In the genomic region with DNA sequence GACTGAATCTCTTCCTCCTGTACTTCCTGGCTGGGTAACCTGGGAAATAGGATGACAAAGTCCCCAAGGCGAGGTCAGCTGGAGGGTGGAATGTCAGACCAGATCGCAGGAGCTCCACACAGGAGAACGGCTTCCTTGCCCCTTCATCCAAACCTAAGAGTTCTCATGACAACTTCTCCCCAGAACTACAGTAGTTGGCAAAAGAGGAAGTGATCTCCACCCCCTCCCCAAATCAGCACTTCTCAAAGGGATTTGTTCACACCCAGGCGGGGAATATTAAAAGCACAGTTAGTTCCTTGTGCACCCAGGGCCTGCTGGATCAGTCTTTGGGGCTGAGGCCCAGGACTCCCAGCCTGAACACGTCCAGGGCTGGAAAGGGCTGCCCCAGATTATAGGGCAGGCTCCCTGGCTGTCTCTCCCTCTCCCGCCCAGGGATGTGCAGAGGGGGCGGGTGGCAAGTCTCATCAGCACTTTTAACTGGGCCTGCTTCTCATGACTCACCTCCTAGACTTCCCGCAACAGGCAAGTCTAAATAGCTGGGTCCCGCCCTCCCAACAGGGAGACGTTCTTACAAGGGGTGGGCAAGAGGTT, we compare ENCODE assay signal across 8 mouse cellular contexts. TPM values are rescaled to one million over a fixed set of nuclear protein-coding genes. Genes with fewer than 3 reads are reported as not detected.
A peak's percentile ranks its signal among the peaks of the same experiment; 100 is the strongest.
DNase-seq lines count a peak whose midpoint lies in the region; ATAC-seq and TF ChIP-seq lines count a peak whose summit lies in the region.

No protein-coding gene starts in this region.

- intact Hi-C loops in gastrocnemius, adult 2 months (cut with DNase I): loop anchor here (2.0 to 5.0 kb wide), 5 partner anchors 60 to 396 kb away; partner anchors contain the start of gene Vps13d

- no peak for ATAC-seq in hindbrain, embryonic 16.5 days
- peak; percentile 18 for ATAC-seq in intestine, embryonic 16.5 days
- no peak for ATAC-seq in lung, embryonic 15.5 days (ENCODE audit: borderline replicate concordance, extremely low read depth, low FRiP score, low TSS enrichment)

- no peaks in the 10 kb centered on the region for H3K9me3 ChIP-seq in hindbrain, embryonic 10.5 days
- H3K9me3 ChIP-seq in hindbrain, embryonic 16.5 days (ENCODE audit: control insufficient read depth, low read length): no peaks in the 10 kb centered on the region
- no peaks in the 10 kb centered on the region for H3K9me3 ChIP-seq in intestine, embryonic 16.5 days (ENCODE audit: control insufficient read depth, low read length)
- no peaks in the 10 kb centered on the region for H3K9me3 ChIP-seq in lung, embryonic 15.5 days

- 0 out of 2 replicates have a peak overlapping the region, but pooled peaks have one; percentile 5 for H3K27ac ChIP-seq in hindbrain, embryonic 10.5 days
- no peak overlapping the region; the same call in 1 of the 2 replicates for H3K27ac ChIP-seq in hindbrain, embryonic 16.5 days (ENCODE audit: low read depth, low read length)
- H3K27ac ChIP-seq in gastrocnemius, adult 2 months: peak overlapping the region; percentile 95
- H3K27ac ChIP-seq in intestine, embryonic 16.5 days (ENCODE audit: low read length): peak overlapping the region; percentile 96
- no peak overlapping the region for H3K27ac ChIP-seq in lung, embryonic 15.5 days

- no peaks in the 10 kb centered on the region for H3K36me3 ChIP-seq in hindbrain, embryonic 10.5 days
- no peaks in the 10 kb centered on the region for H3K36me3 ChIP-seq in hindbrain, embryonic 16.5 days (ENCODE audit: control insufficient read depth, insufficient read depth, low read length)
- no peaks in the 10 kb centered on the region for H3K36me3 ChIP-seq in intestine, embryonic 16.5 days (ENCODE audit: control insufficient read depth, insufficient read depth, low read length)
- no peaks in the 10 kb centered on the region for H3K36me3 ChIP-seq in lung, embryonic 15.5 days

- H3K4me3 ChIP-seq in hindbrain, embryonic 10.5 days: peak overlapping the region; percentile 59; the same call in 1 of the 2 replicates
- no peak overlapping the region for H3K4me3 ChIP-seq in hindbrain, embryonic 16.5 days (ENCODE audit: low read length)
- peak overlapping the region; percentile 96 for H3K4me3 ChIP-seq in gastrocnemius, adult 2 months
- H3K4me3 ChIP-seq in intestine, embryonic 16.5 days (ENCODE audit: low read length): peak overlapping the region; percentile 70; the same call in 1 of the 2 replicates
- no peak overlapping the region for H3K4me3 ChIP-seq in lung, embryonic 15.5 days

- DNase-seq in hindbrain, embryonic 10.5 days (ENCODE audit: low spot score): peak; percentile 7
- peak; percentile 56 for DNase-seq in ZHBTc4 (ENCODE audit: low read depth, low spot score)
- DNase-seq in gastrocnemius, adult 2 months: peak; percentile 79
- DNase-seq in spleen, postnatal 4 days (ENCODE audit: low spot score in 2 of 2): peak; percentile 40 to 70
- DNase-seq in layer of hippocampus, postnatal 25 days (ENCODE audit: extremely low spot score in 1 of 2, low spot score in 1 of 2): no peak

- H3K4me1 ChIP-seq in hindbrain, embryonic 10.5 days (replicated peaks): peaks cover 40% of the 10 kb centered on the region
- H3K4me1 ChIP-seq in hindbrain, embryonic 16.5 days (ENCODE audit: control insufficient read depth, insufficient read depth, low read depth, low read length): peaks cover 22% of the 10 kb centered on the region
- H3K4me1 ChIP-seq in intestine, embryonic 16.5 days (ENCODE audit: control insufficient read depth, insufficient read depth, low read length): peaks cover 18% of the 10 kb centered on the region
- H3K4me1 ChIP-seq in lung, embryonic 15.5 days: peaks cover 35% of the 10 kb centered on the region

- peaks cover 41% of the 10 kb centered on the region for H3K27me3 ChIP-seq in hindbrain, embryonic 10.5 days (ENCODE audit: insufficient read depth, poor library complexity, severe bottlenecking)
- peaks cover 19% of the 10 kb centered on the region for H3K27me3 ChIP-seq in hindbrain, embryonic 16.5 days (replicated peaks; ENCODE audit: control insufficient read depth, insufficient read depth, low read length)
- no peaks in the 10 kb centered on the region for H3K27me3 ChIP-seq in intestine, embryonic 16.5 days (replicated peaks; ENCODE audit: control insufficient read depth, insufficient read depth, low read length)
- H3K27me3 ChIP-seq in lung, embryonic 15.5 days: no peaks in the 10 kb centered on the region

- no peak overlapping the region for H3K9ac ChIP-seq in hindbrain, embryonic 16.5 days (ENCODE audit: low read depth, low read length)
- H3K9ac ChIP-seq in intestine, embryonic 16.5 days (ENCODE audit: low read depth, low read length): peak overlapping the region; percentile 84
- no peak overlapping the region for H3K9ac ChIP-seq in lung, embryonic 15.5 days

- no peak overlapping the region for H3K4me2 ChIP-seq in hindbrain, embryonic 16.5 days (ENCODE audit: low read length)
- peak overlapping the region; percentile 62 for H3K4me2 ChIP-seq in intestine, embryonic 16.5 days (ENCODE audit: low read depth, low read length)
- H3K4me2 ChIP-seq in lung, embryonic 15.5 days: peak overlapping the region; percentile 94

- TF ChIP-seq CTCF in gastrocnemius, adult 2 months (IDR thresholded peaks at IDR 0.05): no peak

- WGBS in hindbrain, embryonic 10.5 days: 39% methylated on average over 10 of the region's 10 CpGs
- WGBS in hindbrain, embryonic 16.5 days: 48% methylated on average over 10 of the region's 10 CpGs
- 41% methylated on average over 10 of the region's 10 CpGs for WGBS in intestine, embryonic 16.5 days
- 60% methylated on average over 10 of the region's 10 CpGs for WGBS in lung, embryonic 15.5 days

RNA-seq across cellular contexts. Expression of gene Dhrs3, which starts 1.4 kb away (rescaled TPM):
- polyA plus RNA-seq in hindbrain, embryonic 10.5 days (2016; fragmentation: Nextera tagmentation; extraction: Ambion mirVana): 11.7 and 11.8 TPM in 2 replicates
- 51.8 and 55.7 TPM in 2 replicates for polyA plus RNA-seq in hindbrain, embryonic 16.5 days (2015; fragmentation: Nextera tagmentation; extraction: Ambion mirVana)
- total RNA-seq in gastrocnemius, adult 2 months (2021): 10 to 100 TPM; 59.5 to 63.7 TPM
- 122 and 132 TPM in 2 replicates for polyA plus RNA-seq in intestine, embryonic 16.5 days (2015; fragmentation: Nextera tagmentation; extraction: Ambion mirVana)
- polyA plus RNA-seq in lung, embryonic 15.5 days (2015; fragmentation: Nextera tagmentation; extraction: Ambion mirVana): 51.6 and 53.0 TPM in 2 replicates
- 10 to 100 TPM; 29.6 to 30.6 TPM for total RNA-seq in layer of hippocampus, postnatal 25 days (2021)

Comparison
In these comparisons a context has a peak if more than half of its experiments do, and no peak if none do; other contexts are left out.
1. H3K27ac ChIP-seq: peak in hindbrain, embryonic 10.5 days (single experiment), gastrocnemius, adult 2 months (single experiment) and intestine, embryonic 16.5 days (single experiment); none in hindbrain, embryonic 16.5 days (single experiment) and lung, embryonic 15.5 days (single experiment).
2. H3K4me3 ChIP-seq: peak in hindbrain, embryonic 10.5 days (single experiment), gastrocnemius, adult 2 months (single experiment) and intestine, embryonic 16.5 days (single experiment); none in hindbrain, embryonic 16.5 days (single experiment) and lung, embryonic 15.5 days (single experiment).
3. DNase-seq: peak in hindbrain, embryonic 10.5 days (single experiment), ZHBTc4 (single experiment), gastrocnemius, adult 2 months (single experiment) and spleen, postnatal 4 days (2 of 2); none in layer of hippocampus, postnatal 25 days (0 of 2).